Mouse (Mus musculus) G1E-ER4 (cell line): ENCODE data around the gene Akap13. TPM values are rescaled to one million over a fixed set of nuclear protein-coding genes. Genes with fewer than 3 reads are reported as not detected.

ENCODE experiments used
- GATA1 ChIP-seq: IDR thresholded peaks from one replicate; pipeline ENCODE4 v1.8.0; 2012; ENCODE audit warnings: low read length, inconsistent platforms
- polyA plus RNA-seq: library from polyadenylated mRNA; stranded (reverse); fragments of >175 nt; gene quantifications from 2 replicates; pipeline ENCODE4 v1.2.3, GENCODE M21; 2012

The Akap13 gene
- polyA plus RNA-seq, 1 experiment, result 2.8 TPM

DNA sequence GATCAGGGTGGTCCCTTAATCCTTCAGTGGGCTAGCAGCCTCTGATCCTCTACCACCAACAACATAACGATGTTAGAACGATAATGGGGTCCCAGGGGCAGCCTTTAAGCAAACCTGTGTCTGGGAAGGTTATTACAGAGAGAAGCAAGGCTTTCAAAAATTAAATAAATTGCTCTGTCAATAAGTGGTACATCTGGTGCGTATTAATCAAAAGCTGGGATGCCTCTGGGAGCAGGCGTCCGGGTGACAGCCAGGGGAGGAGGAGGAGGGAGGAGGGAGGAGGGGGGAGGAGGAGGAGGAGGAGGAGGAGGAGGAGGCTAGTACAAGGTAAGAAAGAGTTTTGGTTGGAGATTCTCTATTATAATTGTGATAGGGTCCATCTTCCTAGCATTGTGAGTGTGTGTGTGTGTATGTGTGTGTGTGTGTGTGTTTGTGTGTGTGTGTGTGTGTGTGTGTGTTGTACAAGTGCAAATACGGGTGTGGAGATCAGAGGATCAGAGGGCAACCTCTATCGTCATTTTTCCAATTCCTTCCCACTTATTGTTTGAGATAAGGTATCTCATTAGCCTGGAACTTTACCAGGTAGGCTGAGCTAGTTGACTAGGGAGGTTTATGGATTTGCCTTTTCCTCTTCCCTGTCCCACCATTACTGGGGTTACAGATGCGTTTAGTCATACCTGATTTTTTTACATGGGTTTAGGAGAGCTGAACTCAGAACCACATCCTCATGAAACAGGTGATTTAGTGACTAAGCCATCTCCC lies 18.7 kb upstream of the Akap13 start:
- no peak for TF ChIP-seq GATA1

DNA sequence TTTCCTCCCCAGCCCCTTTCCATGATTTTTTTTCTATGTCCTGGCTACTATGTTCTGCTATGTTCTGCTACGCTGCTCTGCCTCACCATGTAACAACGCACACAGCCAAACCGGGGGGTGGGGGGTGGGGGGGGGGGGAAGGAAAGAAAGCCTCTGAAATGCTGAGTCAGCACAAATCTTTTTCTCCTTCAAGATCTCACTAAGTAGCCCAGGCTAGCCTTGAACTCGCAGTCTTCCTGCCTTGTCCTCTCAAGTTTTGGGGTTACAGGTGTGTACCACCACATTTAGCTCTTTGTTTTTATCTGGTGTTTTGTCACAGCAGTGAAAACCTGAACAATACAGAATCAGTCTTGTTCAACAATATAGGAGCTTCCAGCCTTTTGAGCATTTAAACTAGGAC lies 15.8 kb upstream of the Akap13 start:
- TF ChIP-seq GATA1, result no peak

DNA sequence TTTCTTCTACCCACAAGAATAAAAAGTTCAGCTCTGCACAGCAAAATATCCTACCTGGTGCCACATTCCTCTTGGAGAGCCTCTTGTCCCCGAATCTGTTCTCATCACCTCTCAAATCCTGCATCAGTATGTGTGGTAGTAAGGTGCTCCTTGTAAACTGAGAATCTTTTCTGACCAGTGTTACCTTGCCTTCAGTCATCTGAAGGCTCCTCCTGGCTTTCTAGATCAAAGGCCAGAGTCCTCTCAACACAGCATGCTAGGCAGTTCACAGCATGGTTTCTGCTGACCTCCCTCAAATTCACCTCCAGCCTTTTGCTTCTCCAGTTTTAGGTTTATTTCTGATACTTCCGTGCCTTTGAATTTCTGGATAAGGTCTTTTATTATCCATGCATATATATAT lies 15.1 kb upstream of the Akap13 start:
- no peak for TF ChIP-seq GATA1

DNA sequence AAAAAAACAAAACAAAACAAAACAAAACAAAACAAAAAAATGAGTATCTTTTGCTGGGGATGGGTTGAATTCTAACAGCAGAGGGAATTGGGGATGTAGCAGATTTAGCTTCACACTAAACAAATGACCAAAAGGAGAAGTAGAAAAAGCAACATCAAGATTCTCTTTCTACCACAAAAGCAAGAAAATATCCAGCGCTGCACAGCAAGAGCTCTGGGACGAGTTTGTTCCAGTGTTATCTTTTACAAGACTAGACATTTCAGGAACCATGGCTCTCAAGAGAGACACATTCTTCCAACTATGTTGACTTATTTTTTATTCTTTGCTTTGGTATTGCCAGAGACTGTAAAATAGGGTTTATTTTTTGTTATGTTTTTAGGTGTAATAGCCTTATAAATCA lies 13.4 kb upstream of the Akap13 start:
- TF ChIP-seq GATA1, result no peak

DNA sequence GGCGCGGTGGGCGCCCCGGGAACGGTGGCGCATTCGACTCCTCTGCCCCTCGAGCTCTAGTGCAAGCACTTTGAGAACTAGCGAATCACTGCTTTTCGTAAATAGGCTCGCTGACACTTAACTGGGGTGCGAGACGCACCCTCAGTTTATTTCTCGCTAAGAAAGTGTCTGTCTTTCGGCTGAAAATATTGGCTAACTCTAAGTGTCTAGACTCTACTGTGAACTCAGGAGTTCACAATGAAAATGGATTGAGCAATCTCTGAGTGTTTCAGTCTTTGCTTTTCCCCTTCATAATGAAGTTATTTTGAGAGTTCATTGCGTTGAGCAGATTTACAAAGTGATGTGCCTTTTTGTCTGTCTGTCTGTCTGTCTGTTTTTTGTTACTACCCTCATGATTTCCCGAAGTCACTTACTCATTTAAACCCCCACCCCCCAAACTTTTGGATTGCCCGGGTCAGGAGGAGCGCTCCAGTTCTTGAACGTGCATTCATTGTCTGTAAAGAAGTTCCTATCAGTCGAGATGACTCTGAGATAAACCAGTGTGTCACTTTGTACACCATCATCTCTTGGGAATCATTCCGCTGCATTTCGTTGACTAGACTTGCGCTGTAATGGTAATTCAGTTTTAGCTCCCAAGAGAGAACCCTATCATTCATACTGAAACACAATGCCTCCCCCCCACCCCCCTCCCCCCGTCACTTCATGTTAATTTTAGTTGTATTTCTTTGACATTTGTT lies 986 bp downstream of the Akap13 start:
- TF ChIP-seq GATA1, result no peak

DNA sequence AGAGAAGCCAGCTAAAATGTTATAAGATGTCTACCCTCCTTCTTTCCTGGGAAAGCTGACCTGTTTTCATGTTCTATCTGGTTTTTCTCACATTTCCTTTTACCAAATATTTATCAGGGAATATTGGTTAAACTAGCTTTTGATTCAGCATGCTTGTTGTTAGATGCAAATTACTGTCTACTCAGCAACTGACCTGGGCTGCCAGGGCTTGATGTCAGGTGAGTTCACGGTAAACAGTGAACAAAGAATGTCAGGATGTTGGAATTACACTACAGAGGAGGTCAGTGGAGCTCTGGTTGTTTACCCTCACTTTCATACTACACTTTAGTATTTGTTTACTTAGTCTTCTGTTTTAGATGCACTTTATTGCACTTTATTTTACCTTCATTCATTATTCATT lies 5.0 kb downstream of the Akap13 start:
- no peak for TF ChIP-seq GATA1

DNA sequence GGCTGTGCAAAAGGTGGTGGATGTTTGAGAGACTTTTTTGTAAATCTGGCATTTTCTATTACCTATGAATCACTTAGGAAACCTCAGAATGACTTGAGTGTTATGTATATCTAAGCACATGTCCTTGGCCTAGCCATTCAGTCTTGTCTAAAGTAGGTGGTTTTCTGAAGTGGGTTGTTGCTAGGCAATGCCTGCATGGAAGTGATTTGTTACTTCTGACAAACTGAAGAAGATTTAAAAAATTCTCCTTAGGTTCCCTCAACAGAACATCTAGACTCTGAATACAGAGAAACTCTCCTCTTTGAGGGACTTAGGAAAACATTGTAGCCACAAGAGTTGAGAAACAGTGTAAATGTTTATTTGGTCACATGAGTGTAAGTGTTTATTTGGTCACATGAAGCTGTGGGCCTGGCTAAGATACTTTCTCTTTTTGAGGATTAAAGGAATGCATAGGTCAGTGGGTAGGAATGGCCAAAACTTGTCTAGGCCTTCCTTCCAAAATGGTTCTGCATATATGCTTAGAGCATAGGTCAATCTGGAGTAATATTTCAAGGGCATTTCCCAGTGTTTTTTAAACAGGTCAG lies 8.3 kb downstream of the Akap13 start:
- no peak for TF ChIP-seq GATA1

DNA sequence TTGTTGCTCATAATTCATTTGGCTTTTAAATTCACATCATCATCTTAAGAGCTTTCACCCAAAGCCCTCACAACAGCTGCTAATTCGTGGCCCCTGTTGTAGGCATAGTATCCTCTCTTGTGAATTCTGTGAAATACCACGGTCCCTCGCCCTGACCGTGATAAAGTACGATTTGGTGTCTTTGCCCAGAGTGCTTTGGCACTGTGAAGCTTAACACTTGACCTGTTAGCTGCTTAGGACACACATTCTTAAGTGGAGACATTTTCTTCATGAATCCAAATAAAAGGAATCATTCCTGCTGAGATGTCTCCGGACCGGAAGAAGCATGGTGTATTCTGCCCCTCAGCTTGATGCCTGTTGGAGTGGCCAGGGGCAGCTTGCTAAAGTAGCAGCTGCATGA lies 12.5 kb downstream of the Akap13 start:
- no peak for TF ChIP-seq GATA1

DNA sequence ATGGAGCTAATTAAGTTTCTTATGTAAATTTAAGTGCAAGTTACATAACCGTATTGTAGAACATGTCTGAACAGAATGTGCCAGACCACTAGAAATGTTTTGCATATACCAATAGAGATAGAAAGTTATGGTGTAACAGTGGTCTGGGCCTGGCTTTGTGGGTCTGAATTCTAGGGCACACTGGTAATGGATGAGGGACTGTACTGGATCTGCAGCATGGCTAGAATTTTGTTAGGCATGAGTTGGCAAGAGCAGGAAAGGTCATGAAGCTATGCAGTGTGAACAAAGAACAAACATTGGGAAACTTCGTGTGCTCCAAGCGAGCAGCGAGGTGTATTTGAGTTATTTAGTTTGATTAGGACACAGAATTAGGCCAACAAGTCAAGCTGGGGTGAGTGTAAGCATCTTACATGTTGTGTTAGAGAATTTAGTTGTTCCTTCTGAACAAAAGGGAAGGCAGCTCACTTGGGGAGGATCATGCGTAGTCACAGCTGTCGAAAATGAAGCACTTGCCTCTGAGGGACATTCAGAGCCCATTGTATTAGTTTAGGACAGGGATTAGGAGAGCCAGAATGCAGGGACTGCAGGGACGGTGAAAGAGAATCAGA lies 15.1 kb downstream of the Akap13 start:
- no peak for TF ChIP-seq GATA1

DNA sequence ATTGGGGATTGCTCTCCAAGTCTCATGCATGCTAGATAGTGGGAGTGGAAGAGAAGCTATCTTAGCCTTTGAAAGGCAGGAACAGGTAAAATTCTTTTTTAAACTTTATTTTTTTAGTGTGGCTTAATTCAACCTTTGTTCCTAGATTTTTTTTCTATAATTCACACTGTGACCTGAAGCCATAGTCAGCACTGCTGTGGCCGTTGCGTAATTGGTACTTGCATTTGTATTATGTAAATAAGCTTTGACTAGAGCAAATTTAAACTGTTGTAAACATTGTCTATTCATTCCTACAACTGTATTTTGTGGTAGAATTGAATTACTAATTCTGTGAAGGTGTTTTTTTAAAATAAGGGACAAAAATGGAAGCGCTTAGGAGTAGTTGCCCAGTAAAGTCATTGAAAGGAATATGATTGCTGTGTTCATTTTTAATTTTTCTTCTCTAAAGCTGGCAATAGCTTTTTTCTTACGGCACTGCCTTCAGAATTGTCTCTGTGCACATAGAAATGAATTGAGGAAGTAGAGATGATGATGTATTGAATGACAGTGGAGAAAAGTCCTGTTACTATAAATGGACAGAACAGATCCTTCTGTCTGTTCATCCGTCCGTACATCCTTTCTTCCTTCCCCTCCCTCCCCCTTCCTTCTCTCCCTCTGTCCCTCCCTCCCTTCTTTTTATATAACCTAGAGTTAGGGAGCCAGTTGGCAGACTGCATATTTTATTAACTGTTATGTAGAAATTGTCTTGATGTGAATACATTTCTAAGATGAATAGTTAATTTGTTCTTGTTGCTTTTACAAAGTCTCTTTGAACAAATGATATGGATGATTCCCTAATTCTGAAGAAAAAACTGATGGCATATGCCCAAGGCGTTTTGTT lies 17.2 kb downstream of the Akap13 start:
- no peak for TF ChIP-seq GATA1

DNA sequence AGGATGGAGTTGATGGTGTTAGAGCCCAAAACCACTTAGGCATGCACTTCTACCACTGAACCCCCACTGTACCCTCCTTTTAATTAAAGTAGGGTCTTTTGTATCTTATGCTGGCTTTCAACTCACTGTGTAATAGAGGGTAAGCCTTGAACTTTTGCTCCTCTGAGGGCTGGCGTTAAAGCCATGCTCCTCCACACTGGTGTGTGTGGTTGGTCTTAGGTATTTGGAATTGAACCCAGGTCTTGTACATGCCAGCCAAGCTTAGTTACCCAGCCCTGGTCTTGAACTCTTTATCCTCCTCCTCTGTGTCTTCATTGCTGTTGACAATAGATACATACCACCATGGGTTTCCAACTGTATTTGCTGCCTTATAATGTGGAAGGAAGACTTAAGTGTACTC lies 18.0 kb downstream of the Akap13 start:
- TF ChIP-seq GATA1, result no peak

DNA sequence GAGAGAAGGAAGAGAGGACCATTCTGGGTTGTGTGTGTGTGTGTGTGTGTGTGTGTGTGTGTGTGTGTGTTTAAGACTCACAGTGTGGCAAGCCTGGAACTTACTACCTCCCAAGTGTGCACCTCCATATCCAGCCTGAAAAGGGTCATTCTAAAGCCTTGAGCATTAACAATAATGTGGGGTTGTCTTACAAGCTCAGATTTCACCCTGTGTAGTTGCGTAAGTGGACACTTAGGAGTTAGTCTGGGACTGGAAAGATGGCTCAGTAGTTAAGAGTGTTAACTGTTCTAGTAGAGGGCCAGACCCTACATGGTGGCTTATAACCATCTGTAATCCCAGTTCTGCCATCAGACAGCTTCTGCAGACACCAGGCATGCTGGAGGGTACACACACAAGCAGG lies 18.7 kb downstream of the Akap13 start:
- no peak for TF ChIP-seq GATA1

DNA sequence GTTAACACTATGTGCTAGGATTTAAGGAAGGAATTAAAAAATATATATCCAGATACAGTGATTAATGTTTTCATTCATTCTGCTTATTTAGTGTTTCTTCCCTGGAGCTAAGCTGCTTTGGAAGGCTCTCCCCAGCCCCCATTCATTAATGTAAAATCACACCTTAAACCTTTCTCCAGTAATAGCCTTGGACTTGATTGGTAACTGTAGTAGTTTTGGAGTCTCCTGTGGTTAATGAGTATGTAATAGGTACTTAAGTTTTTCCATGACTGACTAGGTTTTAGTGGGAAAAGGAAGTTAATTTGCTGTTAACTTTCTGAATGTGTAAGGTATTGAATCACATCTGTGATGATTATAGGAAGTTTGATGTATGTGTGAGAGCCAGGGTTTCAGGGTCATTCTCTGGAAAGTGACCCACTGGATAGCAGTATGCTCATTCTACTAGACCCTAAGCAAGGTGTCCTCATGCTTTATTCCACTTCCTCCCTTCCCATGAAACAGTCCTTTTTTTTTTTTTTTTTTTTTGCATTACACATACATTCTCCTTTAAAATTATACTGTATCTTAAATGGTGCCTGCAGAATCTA lies 19.3 kb downstream of the Akap13 start:
- no peak for TF ChIP-seq GATA1

DNA sequence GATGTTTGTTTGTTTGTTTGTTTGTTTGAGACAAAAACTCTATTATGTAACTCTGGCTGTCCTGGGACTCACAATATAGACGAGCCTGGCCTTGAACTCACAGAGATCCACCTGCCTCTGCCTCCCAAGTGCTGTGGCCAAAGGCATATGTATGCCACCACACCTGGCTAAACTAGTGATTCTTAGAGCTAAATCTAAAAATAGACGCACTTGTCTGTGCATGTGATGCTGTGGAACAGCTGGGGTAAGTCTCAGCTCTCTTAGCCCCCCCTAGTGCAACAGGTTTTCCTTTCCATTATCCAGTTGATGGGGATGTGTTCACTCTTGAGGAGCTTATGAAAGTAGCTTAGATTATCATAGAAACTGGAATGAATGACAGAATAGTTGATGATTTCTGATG lies 22.7 kb downstream of the Akap13 start:
- TF ChIP-seq GATA1, result no peak
